Mouse (Mus musculus): ENCODE measurements around the gene Tex22. TPM values are rescaled to one million over a fixed set of nuclear protein-coding genes. Genes with fewer than 3 reads are reported as not detected.
A peak's percentile ranks its signal among the peaks of the same experiment; 100 is the strongest.

Tex22 gene
- polyA plus RNA-seq, 1 experiment from 2014 or later = not detected

DNA sequence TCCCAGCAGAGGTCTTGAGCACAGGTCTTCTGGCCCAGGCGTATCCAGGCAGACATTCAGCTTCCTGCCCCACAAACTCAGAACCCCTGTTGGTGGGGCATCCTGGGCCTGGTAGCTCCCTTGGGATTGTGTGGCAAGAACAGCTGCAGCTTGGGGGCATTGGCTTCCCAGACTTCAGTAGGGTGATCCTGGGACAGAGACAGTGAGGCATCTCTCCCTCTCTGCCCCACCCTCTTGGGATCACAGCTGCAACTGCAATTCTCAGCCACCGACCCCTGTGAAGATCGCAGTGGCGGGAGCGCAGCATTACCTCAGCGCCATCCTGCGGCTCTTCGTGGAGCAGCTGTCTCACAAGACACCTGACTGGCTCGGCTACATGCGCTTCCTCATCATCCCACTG is 12.1 kb upstream of the Tex22 start:
- Histone ChIP-seq H3K4me1 (ENCODE audit: control insufficient read depth, insufficient read depth, low read length) (no peaks in the 10 kb centered on the region), H3K9ac (replicated peaks; ENCODE audit: low read length) (no peak overlapping the region), H3K27me3 (ENCODE audit: control insufficient read depth, insufficient read depth, low read length) (no peaks in the 10 kb centered on the region), H3K36me3 (replicated peaks; ENCODE audit: control insufficient read depth, insufficient read depth, low read depth, low read length) (no peaks in the 10 kb centered on the region; the same call in none of the 2 replicates), H3K27ac (replicated peaks; ENCODE audit: low read depth, low read length) (no peak overlapping the region), H3K4me2 (ENCODE audit: low read depth, low read length) (no peak overlapping the region), H3K4me3 (ENCODE audit: low read depth, low read length) (no peak overlapping the region), H3K9me3 (replicated peaks; ENCODE audit: control insufficient read depth, low read length) (no peaks in the 10 kb centered on the region)
- ATAC-seq (replicated peaks; ENCODE audit: insufficient number of reproducible peaks, low FRiP score, low TSS enrichment, low read depth) (no peak), DNase-seq (ENCODE audit: low spot score) (no peak)
- whole genome bisulfite sequencing = 81% methylated on average over 10 of the region's 10 CpGs

DNA sequence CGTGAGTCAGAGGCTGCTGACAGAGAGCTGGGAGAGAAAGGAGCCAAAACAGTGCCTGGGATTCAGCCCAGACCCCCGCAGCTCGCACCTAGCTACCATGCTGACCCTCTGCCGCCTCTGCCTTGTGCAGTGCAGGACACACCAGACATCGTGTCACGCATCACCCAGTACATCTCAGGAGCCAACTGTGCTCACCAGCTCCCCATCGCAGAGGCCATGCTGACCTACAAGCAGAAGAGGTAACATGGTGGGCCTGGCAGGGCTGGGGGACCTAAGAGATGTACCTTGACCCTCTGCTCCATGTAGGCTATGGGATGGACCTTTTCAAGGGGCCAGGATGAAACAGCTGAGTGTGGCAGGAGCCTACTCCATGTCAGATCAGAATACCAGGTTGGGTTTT is 10.6 kb upstream of the Tex22 start:
- DNase-seq (ENCODE audit: low spot score) (no peak), ATAC-seq (replicated peaks; ENCODE audit: insufficient number of reproducible peaks, low FRiP score, low TSS enrichment, low read depth) (no peak)
- Histone ChIP-seq H3K36me3 (replicated peaks; ENCODE audit: control insufficient read depth, insufficient read depth, low read depth, low read length) (no peaks in the 10 kb centered on the region; the same call in none of the 2 replicates), H3K4me2 (ENCODE audit: low read depth, low read length) (no peak overlapping the region), H3K9ac (replicated peaks; ENCODE audit: low read length) (no peak overlapping the region), H3K4me1 (ENCODE audit: control insufficient read depth, insufficient read depth, low read length) (no peaks in the 10 kb centered on the region), H3K27me3 (ENCODE audit: control insufficient read depth, insufficient read depth, low read length) (no peaks in the 10 kb centered on the region), H3K27ac (replicated peaks; ENCODE audit: low read depth, low read length) (no peak overlapping the region), H3K4me3 (ENCODE audit: low read depth, low read length) (no peak overlapping the region), H3K9me3 (replicated peaks; ENCODE audit: control insufficient read depth, low read length) (no peaks in the 10 kb centered on the region)
- 90% methylated on average over 7 of the region's 7 CpGs for WGBS

DNA sequence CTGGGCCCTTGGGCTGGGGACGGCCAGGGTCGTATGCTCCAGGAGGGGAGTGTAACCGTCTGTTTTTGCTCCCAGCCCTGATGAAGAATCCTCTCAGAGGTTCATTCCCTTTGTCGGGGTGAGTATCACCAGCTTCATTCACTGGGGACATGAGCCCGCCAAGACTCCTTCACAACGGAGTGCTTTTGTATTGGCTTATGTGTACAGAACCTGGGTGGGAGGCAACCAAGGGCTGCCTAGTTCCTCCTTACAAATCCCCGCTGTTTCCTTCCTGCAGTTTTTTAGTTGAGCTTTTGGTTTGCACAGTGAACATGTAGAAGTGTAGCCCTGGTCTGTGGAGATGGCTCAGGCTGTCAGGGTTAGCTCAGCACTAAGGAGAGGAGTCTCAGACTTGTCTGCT is 6.3 kb upstream of the Tex22 start:
- ATAC-seq (replicated peaks; ENCODE audit: insufficient number of reproducible peaks, low FRiP score, low TSS enrichment, low read depth) = no peak
- no peaks in the 10 kb centered on the region for H3K27me3 ChIP-seq (ENCODE audit: control insufficient read depth, insufficient read depth, low read length)
- DNase-seq (ENCODE audit: low spot score) = no peak
- no peak overlapping the region for H3K9ac ChIP-seq (replicated peaks; ENCODE audit: low read length)
- H3K4me1 ChIP-seq (ENCODE audit: control insufficient read depth, insufficient read depth, low read length) = no peaks in the 10 kb centered on the region
- no peak overlapping the region for H3K4me3 ChIP-seq (ENCODE audit: low read depth, low read length)
- 87% methylated on average over 7 of the region's 7 CpGs for WGBS
- no peak overlapping the region for H3K4me2 ChIP-seq (ENCODE audit: low read depth, low read length)
- no peaks in the 10 kb centered on the region for H3K9me3 ChIP-seq (replicated peaks; ENCODE audit: control insufficient read depth, low read length)
- H3K36me3 ChIP-seq (replicated peaks; ENCODE audit: control insufficient read depth, insufficient read depth, low read depth, low read length) = no peaks in the 10 kb centered on the region; the same call in 1 of the 2 replicates
- no peak overlapping the region for H3K27ac ChIP-seq (replicated peaks; ENCODE audit: low read depth, low read length)

DNA sequence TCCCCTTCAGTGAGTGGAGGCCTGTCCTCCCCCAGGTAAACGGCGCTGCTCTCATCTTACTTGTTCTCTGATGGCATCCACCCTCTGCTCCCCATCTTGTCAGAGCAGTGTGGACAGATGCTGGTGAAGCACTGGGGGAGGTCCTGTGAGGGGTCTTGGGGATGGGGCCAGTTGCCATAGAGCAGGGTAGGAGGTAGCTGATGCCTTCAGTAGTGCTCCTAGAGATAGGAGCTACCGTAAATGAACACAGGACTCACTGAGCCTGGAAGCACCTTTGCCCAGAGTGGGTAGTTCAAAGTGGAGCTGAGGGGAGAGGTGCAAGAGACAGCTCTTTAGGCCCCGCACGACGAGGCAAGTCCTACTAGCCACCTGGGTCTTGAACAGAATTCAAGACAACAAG is 4.9 kb upstream of the Tex22 start:
- Histone ChIP-seq H3K36me3 (replicated peaks; ENCODE audit: control insufficient read depth, insufficient read depth, low read depth, low read length) (no peaks in the 10 kb centered on the region), H3K9ac (replicated peaks; ENCODE audit: low read length) (no peak overlapping the region), H3K4me2 (ENCODE audit: low read depth, low read length) (no peak overlapping the region), H3K4me3 (ENCODE audit: low read depth, low read length) (no peak overlapping the region), H3K9me3 (replicated peaks; ENCODE audit: control insufficient read depth, low read length) (no peaks in the 10 kb centered on the region), H3K27ac (replicated peaks; ENCODE audit: low read depth, low read length) (no peak overlapping the region), H3K4me1 (ENCODE audit: control insufficient read depth, insufficient read depth, low read length) (no peaks in the 10 kb centered on the region), H3K27me3 (ENCODE audit: control insufficient read depth, insufficient read depth, low read length) (no peaks in the 10 kb centered on the region)
- WGBS = 94% methylated on average over 6 of the region's 6 CpGs
- ATAC-seq (replicated peaks; ENCODE audit: insufficient number of reproducible peaks, low FRiP score, low TSS enrichment, low read depth) (no peak), DNase-seq (ENCODE audit: low spot score) (no peak)

DNA sequence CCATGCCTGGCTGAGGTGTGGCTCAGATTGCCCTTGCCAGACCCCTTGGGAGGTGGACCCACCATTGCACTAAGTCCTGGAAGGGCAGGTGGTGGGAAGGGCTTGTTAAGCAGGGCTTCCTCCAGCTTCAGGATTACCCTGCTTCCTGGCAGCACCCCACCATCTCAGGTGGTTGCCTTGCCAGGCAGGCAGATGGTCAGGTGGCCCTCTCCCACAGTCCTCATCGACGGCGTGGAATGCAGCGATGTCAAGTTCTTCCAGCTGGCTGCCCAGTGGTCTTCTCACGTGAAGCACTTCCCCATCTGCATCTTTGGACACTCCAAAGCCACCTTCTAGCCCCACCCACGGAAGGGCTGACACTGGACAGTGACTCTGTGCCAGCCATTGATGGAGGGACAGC is 3.0 kb upstream of the Tex22 start:
- Histone ChIP-seq H3K27ac (replicated peaks; ENCODE audit: low read depth, low read length) (no peak overlapping the region), H3K4me3 (ENCODE audit: low read depth, low read length) (no peak overlapping the region), H3K27me3 (ENCODE audit: control insufficient read depth, insufficient read depth, low read length) (no peaks in the 10 kb centered on the region), H3K4me2 (ENCODE audit: low read depth, low read length) (no peak overlapping the region), H3K36me3 (replicated peaks; ENCODE audit: control insufficient read depth, insufficient read depth, low read depth, low read length) (no peaks in the 10 kb centered on the region), H3K9ac (replicated peaks; ENCODE audit: low read length) (no peak overlapping the region), H3K4me1 (ENCODE audit: control insufficient read depth, insufficient read depth, low read length) (no peaks in the 10 kb centered on the region), H3K9me3 (replicated peaks; ENCODE audit: control insufficient read depth, low read length) (no peaks in the 10 kb centered on the region)
- DNase-seq (ENCODE audit: low spot score) (no peak), ATAC-seq (replicated peaks; ENCODE audit: insufficient number of reproducible peaks, low FRiP score, low TSS enrichment, low read depth) (no peak)
- 83% methylated on average over 6 of the region's 6 CpGs for WGBS

DNA sequence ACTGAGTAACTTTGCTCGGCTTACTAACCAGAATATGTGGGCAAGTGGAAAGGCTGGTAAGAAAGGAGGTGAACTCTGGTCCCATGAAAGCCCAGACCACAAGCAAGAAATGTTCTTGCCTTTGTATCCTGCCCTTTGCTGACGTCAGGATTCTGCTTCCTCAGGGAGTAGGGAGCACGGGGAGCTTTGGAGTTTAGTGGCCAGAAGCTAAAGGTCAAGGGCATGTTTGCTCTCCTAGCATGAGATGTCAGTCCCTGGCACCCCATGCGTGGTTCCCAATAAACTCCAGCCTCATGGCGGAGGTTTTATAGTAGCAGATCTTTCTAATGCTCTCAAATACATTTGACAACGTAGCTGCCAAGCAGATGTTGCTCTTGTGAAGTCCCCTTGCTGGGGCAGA is 2.5 kb upstream of the Tex22 start:
- no peak overlapping the region for H3K9ac ChIP-seq (replicated peaks; ENCODE audit: low read length)
- 86% methylated on average over 6 of the region's 6 CpGs for WGBS
- no peaks in the 10 kb centered on the region for H3K27me3 ChIP-seq (ENCODE audit: control insufficient read depth, insufficient read depth, low read length)
- DNase-seq (ENCODE audit: low spot score) (no peak), ATAC-seq (replicated peaks; ENCODE audit: insufficient number of reproducible peaks, low FRiP score, low TSS enrichment, low read depth) (no peak)
- H3K4me3 ChIP-seq (ENCODE audit: low read depth, low read length) = no peak overlapping the region
- no peaks in the 10 kb centered on the region for H3K36me3 ChIP-seq (replicated peaks; ENCODE audit: control insufficient read depth, insufficient read depth, low read depth, low read length)
- no peaks in the 10 kb centered on the region for H3K9me3 ChIP-seq (replicated peaks; ENCODE audit: control insufficient read depth, low read length)
- no peak overlapping the region for H3K27ac ChIP-seq (replicated peaks; ENCODE audit: low read depth, low read length)
- no peak overlapping the region for H3K4me2 ChIP-seq (ENCODE audit: low read depth, low read length)
- H3K4me1 ChIP-seq (ENCODE audit: control insufficient read depth, insufficient read depth, low read length) = no peaks in the 10 kb centered on the region

DNA sequence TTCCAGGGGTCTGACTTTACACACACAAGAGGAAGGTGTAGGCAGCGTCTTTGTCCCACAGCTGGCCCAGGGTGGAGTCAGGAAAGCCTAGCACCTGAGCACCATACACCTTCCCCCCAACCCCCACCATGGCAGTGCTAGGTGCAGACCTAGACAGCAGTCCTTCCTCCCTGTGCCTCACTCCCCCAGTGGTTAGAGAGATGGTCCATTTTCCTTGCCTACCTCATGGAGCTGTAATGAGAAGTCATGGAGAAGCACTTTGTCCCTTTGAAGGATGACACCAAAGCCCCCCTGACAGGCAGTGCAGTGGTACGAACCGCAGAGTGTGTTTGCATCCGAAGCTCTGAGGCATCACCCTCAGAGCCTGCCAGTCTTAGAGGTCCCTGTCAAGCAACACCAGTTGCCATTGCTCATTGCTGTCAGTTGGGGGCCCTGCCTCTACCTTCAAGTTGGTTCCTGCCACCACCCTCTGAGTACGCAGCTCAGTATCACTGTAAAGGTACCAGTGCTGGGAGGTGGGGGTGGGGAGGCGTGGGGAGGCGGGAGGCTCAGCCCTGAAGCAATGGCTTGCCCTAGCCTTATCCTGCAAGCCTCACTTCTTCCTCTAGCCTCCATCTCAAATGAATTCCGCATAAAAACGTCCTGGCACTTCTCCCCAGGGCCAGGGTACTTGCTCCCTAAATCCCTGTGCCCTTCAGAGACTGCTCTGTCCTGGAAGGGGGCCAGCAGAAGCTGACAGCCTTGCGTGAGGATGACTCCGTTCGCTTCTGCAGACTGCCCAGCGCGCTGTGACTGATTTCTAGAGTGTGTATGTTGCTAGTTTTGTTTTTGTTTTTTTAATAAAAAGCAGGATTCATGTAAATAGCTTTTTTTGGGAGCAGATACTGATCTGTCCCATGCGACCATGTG is 628 bp upstream of the Tex22 start:
- Histone ChIP-seq H3K4me3 (ENCODE audit: low read depth, low read length) (peak overlapping the region; percentile 38), H3K4me2 (ENCODE audit: low read depth, low read length) (peak overlapping the region; percentile 80), H3K36me3 (replicated peaks; ENCODE audit: control insufficient read depth, insufficient read depth, low read depth, low read length) (no peaks in the 10 kb centered on the region), H3K9me3 (replicated peaks; ENCODE audit: control insufficient read depth, low read length) (no peaks in the 10 kb centered on the region), H3K27me3 (ENCODE audit: control insufficient read depth, insufficient read depth, low read length) (no peaks in the 10 kb centered on the region), H3K4me1 (ENCODE audit: control insufficient read depth, insufficient read depth, low read length) (no peaks in the 10 kb centered on the region), H3K27ac (replicated peaks; ENCODE audit: low read depth, low read length) (peak overlapping the region; percentile 52; the same call in 1 of the 2 replicates), H3K9ac (replicated peaks; ENCODE audit: low read length) (peak overlapping the region; percentile 70)
- peak; percentile 22 for DNase-seq (ENCODE audit: low spot score)
- 10% methylated on average over 15 of the region's 15 CpGs for WGBS
- ATAC-seq (replicated peaks; ENCODE audit: insufficient number of reproducible peaks, low FRiP score, low TSS enrichment, low read depth) = peak; percentile 51

DNA sequence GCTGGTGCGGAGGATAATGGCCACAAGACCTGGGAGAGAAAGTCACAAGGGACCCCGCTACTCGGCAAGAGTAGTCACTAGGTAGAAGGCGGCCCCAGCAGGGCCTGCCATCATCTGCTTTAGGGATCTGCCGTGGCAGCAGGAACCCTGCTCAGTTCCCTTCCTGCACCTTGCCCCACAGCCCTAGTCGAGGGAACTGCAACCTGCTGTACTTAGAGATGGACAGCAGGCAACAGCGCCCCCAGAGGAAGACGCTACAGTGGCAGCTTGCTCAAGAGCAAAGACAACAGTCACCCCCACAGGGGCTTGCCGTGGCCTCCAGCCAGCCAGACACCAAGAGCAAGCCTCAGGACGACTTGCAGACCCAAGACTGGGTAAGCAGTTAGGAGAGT is 757 bp downstream of the Tex22 start:
- H3K27ac ChIP-seq (replicated peaks; ENCODE audit: low read depth, low read length) = peak overlapping the region; percentile 54
- no peaks in the 10 kb centered on the region for H3K36me3 ChIP-seq (replicated peaks; ENCODE audit: control insufficient read depth, insufficient read depth, low read depth, low read length)
- H3K4me2 ChIP-seq (ENCODE audit: low read depth, low read length) = peak overlapping the region; percentile 80
- H3K4me3 ChIP-seq (ENCODE audit: low read depth, low read length) = peak overlapping the region; percentile 38
- peak overlapping the region; percentile 70 for H3K9ac ChIP-seq (replicated peaks; ENCODE audit: low read length)
- DNase-seq (ENCODE audit: low spot score) (peak; percentile 91), ATAC-seq (replicated peaks; ENCODE audit: insufficient number of reproducible peaks, low FRiP score, low TSS enrichment, low read depth) (peak; percentile 49)
- H3K4me1 ChIP-seq (ENCODE audit: control insufficient read depth, insufficient read depth, low read length) = no peaks in the 10 kb centered on the region
- H3K9me3 ChIP-seq (replicated peaks; ENCODE audit: control insufficient read depth, low read length) = no peaks in the 10 kb centered on the region
- H3K27me3 ChIP-seq (ENCODE audit: control insufficient read depth, insufficient read depth, low read length) = no peaks in the 10 kb centered on the region
- WGBS = 4% methylated on average over 10 of the region's 10 CpGs

Measured in embryonic facial prominence, embryonic 11.5 days (tissue).